Comparison of ENCODE assay signal across 8 mouse cellular contexts in the genomic region with DNA sequence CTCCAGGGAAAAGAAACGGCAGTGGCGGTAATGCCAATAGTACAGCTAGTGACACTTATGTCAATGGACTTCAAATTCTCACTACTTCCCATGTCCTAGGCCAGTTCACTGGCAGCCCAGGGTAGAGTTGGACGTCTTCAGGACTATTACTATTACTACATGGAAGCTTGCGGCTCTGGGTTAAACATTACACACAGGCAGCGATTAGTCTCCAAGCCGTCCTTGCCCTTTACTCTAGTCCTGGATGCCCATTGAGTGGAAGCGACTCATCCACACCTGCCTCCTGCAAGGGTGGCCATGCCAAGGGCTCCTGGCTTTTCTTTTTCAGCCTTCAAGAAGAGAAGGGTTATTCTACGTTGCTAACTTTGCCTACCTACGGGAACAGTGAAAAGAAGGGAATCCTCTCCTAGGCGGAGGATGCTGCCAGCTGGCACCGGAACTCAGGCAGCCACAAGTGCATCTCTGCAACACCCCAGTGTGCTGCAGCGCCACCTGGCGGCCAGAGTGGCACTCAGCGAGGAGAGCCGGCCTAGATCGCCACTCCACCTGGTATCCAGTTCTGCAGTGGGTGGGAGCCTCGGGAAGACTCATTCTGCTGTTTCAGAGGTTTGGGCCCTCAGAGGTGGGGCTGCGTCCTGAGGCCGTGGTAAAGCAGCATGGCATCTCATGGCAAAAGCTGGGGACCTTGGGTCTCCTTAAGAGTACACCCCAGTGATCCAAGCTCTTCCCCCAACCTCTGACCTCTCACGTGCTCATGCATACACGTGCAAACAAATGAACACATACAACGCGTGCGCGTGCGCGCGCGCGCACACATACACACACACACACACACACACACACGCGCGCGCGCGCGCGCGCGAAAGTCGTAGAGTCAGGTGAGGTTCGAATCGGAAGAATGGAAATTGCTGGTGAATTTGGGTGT. TPM values are rescaled to one million over a fixed set of nuclear protein-coding genes. Genes with fewer than 3 reads are reported as not detected.
A peak's percentile ranks its signal among the peaks of the same experiment; 100 is the strongest.
DNase-seq lines count a peak whose midpoint lies in the region; ATAC-seq lines count a peak whose summit lies in the region.

No protein-coding gene starts in this region.

- no peaks in the 10 kb centered on the region for H3K36me3 ChIP-seq in megakaryocyte, embryonic 14.5 days (replicated peaks; ENCODE audit: low read length)

- DNase-seq in cerebellum, postnatal 4 days (ENCODE audit: low spot score in 2 of 2) = peak; percentile 93 to 97
- peak; percentile 61 to 74 for DNase-seq in gastrocnemius, adult 8-10 months (ENCODE audit: low spot score in 2 of 2)
- peak; percentile 79 to 85 for DNase-seq in left cerebral cortex, adult 8-10 months (ENCODE audit: low spot score in 2 of 2)
- peak; percentile 90 to 96 for DNase-seq in right cerebral cortex, adult 2 months (ENCODE audit: low spot score in 2 of 2)
- peak; percentile 82 for DNase-seq in urinary bladder, postnatal 10 days (ENCODE audit: low spot score)

- peaks cover 70% of the 10 kb centered on the region for H3K4me1 ChIP-seq in megakaryocyte, embryonic 14.5 days

- peak overlapping the region; percentile 64 for H3K4me3 ChIP-seq in megakaryocyte, embryonic 14.5 days (replicated peaks)

- ATAC-seq in activated CD4-positive, CD25-positive, alpha-beta regulatory T cell, adult 4 months = peak; percentile 88
- peak; percentile 85 for ATAC-seq in inflammation-experienced regulatory T-cells, adult 6 months

- H3K9me3 ChIP-seq in megakaryocyte, embryonic 14.5 days = no peaks in the 10 kb centered on the region

- no peaks in the 10 kb centered on the region for H3K27me3 ChIP-seq in megakaryocyte, embryonic 14.5 days (replicated peaks)

RNA-seq across cellular contexts. Expression of a gene that starts 31.4 kb away (rescaled TPM):
- polyA plus RNA-seq in activated CD4-positive, CD25-positive, alpha-beta regulatory T cell, adult 4 months (2017; shearing (Covaris generic)) = under 1 TPM in 1 of 2 experiments, not detected in 1; 0.62 TPM
- not detected for total RNA-seq in gastrocnemius, adult 8-10 months (2022)
- polyA plus RNA-seq in inflammation-experienced regulatory T-cells, adult 6 months (2017; shearing (Covaris generic)) = under 1 TPM in 1 of 3 experiments, not detected in 2; 0.43 TPM
- total RNA-seq in left cerebral cortex, adult 8-10 months (2022) = not detected
- not detected in 2 replicates for polyA plus RNA-seq in megakaryocyte, embryonic 14.5 days (2012; ENCODE audit: insufficient read depth, low replicate concordance)

Comparison
In these comparisons a context has a peak if more than half of its experiments do, and no peak if none do; other contexts are left out.
1. Peak in every context shown above with its lines: DNase-seq, ATAC-seq and H3K4me3 ChIP-seq.